Mouse (Mus musculus) adrenal gland, adult 18-20 months (tissue): Measurements from ENCODE around the gene Ttc19. TPM values are rescaled to one million over a fixed set of nuclear protein-coding genes. Genes with fewer than 3 reads are reported as not detected.

Source experiments
- DNase-seq, 2 experiments: peaks; one replicate each; pipeline ENCODE4 v3.0.0; 2021 to 2022; ENCODE audit warnings: low spot score in 2 of 2
- long read RNA-seq, 2 experiments: library from polyadenylated mRNA; stranded (forward); transcript quantifications; one replicate each; pipeline ENCODE4 v2.0.0; 2021
- total RNA-seq, 2 experiments: library from RNA; stranded (reverse); gene quantifications; 1 replicate in 1 of 2; 2 replicates in 1 of 2; pipeline ENCODE4 v1.2.3; 2021

Ttc19 gene
- total RNA-seq: 10 to 100 TPM; 29.0 to 32.6 TPM
- long read RNA-seq, experiment 1, transcript Ttc19-201 (10 exons, 3,410 nt): major isoform, 18 of 32 reads
- long read RNA-seq, experiment 1, partial matches to known transcripts: 3 of 32 reads
- long read RNA-seq, experiment 1, other reads (novel, unspliced or antisense): 11 of 32 reads
- long read RNA-seq, experiment 2, transcript Ttc19-202 (9 exons, 2,193 nt): minor isoform, 6 of 77 reads
- long read RNA-seq, experiment 2, transcript Ttc19-201 (10 exons, 3,410 nt): major isoform, 37 of 77 reads
- long read RNA-seq, experiment 2, partial matches to known transcripts: 3 of 77 reads
- long read RNA-seq, experiment 2, other reads (novel, unspliced or antisense): 30 of 77 reads

DNA sequence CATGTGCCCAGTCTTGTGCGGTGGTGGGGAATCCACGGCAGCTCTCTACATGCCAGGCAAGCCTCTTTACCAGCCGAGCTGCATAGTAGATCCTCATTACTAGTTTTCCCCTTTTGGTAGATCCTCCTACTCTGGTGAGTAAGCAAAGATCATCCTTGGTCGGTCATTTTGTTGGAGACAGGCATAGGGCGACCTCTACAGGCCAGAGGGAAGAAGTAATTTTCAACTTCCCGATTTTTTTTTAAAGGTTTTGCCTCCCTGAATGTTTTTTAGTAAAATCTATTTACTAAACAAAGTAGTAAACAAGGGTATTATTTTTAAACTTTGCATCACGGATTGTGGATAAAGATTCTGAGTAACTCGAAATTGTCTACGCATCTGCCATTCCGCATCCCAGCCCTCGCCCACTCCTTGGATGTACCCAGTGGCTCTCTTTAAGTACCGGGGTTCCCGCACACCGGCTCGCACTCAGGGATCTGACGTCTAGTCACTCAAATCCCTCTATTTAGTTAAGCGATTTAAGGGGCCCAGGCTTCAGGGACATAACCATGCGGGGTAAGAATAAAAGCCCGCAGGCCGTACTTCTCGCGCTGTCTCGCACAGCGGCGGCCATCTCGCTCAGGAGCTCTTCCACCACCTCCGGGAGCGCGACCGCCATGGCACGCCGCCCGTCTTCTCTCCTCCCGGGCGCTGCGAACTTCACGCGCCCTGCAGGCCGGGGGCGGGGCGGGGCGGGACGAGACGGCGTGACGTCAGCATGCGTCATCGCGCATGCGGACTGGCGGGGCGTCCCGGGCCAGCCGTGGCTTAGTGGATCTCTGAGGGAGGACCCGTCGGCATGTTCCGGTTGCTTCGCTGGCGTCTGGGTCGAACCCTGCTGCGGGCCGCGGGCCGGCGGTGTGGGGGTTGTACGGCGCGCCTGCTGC lies at the start of gene Ttc19, which contains the start of gene Zswim7:
Gene Ttc19, plus strand, starts transcription at position 799 of the 926 bp plus-strand sequence.
Gene Zswim7, minus strand, starts transcription at position 701 of the 926 bp plus-strand sequence.
- peak; percentile 93 to 95 for DNase-seq

DNA sequence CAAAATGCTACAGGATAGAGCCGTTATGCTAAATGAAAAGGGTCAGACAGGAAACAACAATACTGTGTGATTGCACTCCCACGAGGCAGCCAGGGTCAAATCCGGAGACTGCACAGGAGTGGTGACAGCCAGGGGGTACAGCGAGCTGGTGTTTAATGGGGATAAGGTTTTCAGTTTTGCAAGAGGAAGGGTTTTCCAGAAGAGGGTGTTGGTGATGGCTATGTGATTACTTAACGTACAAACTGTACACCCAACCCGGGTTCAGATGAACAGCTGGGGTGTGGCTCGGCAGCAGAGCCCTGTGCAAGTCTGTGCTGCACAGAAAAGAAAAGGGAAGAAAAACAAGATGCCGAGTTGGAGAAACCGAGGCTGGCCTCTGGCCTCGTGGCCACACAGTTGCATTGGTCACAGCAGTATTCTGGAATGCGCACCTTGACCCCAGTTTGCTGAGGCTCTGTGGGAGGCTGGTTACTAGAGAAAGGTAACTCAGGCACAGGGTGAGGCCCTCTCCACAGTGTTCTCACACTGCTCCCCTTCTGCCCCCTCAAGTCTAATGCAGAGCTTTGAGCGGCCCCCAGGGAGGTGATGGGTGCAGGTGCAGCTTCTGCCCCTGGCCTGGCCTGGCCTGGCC lies 40.5 kb upstream of the Ttc19 start:
- DNase-seq: no peak

- DNase-seq: no peak
Observed at GRCm38 (mm10) chr11:62243871-62244270, 37.4 kb upstream of the Ttc19 start.

DNA sequence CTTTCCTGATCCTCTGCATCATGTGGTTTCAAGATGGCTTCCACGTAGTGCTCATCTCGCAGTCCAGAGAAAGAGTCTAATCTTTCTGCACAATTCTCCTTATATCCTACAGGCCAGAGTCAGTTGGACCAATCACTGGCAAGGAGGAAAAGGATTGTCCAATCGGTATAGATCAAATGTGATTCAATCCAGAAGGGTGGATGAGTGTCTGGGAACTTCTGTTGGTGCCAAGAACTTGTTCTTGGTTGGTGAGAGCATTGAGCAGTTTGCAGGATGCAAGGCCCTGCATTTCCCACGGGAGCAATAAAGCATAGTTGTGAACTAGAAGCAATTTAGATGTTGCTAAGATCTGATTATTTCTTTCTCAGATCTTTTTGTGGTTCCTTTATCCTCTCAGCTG lies 36.8 kb upstream of the Ttc19 start:
- DNase-seq: no peak

- no peak for DNase-seq
Observed at GRCm38 (mm10) chr11:62247759-62248400, 33.4 kb upstream of the Ttc19 start.

DNA sequence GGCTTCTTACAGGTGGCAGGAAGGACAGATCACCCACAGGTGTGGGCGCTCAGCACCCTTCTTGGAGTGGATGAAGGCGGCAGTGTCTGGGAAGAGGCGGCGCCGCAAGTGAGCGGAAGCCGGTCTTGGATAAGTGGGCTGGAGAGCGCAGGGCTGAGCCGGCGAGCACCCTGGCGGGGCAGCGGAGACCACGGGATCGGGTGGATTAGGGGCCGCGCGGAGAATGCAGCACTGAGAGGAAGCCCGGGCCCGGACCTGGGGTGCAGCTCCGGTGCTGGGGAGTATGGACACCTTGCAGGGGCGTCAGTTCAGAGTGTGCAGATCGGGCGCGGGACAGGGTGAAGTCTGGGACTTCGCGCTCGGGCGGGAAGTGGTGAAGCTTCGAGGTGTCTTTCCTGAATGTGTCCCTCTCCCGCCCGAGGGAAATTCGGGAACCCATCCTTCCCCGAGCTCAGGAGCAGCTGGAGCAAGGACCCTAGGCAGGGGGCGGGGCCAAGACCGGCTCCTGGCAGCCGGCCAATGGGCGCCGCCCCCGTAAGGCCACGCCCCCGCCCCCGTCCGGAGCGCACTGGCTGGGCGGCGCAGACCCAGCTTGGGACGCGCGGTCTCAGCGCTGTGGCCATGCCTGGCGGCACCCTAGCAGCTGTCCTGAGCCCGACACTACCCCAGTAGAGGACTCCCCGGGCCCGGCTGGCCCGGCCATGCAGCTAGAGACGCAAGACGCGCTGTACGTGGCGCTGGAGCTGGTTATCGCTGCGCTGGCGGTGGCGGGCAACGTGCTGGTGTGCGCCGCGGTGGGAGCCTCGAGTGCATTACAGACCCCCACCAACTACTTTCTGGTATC lies 32.6 kb upstream of the Ttc19 start, which contains the start of gene Adora2b:
Gene Adora2b, plus strand, starts transcription at position 584 of the 844 bp plus-strand sequence.
- peak; percentile 67 to 68 for DNase-seq

- peak; percentile 11 to 27 for DNase-seq
Observed at GRCm38 (mm10) chr11:62249266-62250037, 31.8 kb upstream of the Ttc19 start.

- DNase-seq: no peak
Observed at GRCm38 (mm10) chr11:62251047-62251446, 30.2 kb upstream of the Ttc19 start.

GRCm38 (mm10) chr11:62253380-62253779 lies 27.9 kb upstream of the Ttc19 start:
- no peak for DNase-seq

GRCm38 (mm10) chr11:62259214-62259613 lies 22.1 kb upstream of the Ttc19 start:
- no peak for DNase-seq

- DNase-seq: no peak
Observed at GRCm38 (mm10) chr11:62263599-62263998, 17.7 kb upstream of the Ttc19 start.

- DNase-seq: no peak
Observed at GRCm38 (mm10) chr11:62264018-62264417, 17.3 kb upstream of the Ttc19 start.

DNA sequence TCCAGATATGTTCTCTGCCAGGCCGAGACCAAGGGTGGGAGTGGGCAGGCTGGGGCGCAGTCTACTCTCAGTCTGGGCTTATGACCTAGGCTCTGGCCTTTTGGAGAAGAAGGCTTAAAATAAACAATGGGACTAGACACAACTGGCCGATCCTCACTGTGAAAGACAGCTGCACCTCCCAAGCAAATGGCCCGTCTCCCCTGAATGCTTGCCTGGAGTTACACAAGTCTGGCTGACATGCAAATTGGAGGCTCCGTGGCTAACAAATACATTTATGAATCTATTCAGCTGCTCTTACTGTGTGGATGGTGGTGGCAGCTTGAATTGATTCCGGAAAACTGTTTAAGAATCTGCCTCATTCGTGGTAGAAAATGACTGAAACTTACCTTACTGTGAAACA lies 15.6 kb upstream of the Ttc19 start:
- no peak for DNase-seq

GRCm38 (mm10) chr11:62266466-62267214 lies 14.6 kb upstream of the Ttc19 start:
- no peak for DNase-seq

- DNase-seq: no peak
Observed at GRCm38 (mm10) chr11:62268381-62268780, 12.9 kb upstream of the Ttc19 start.

- no peak for DNase-seq
Observed at GRCm38 (mm10) chr11:62269097-62269496, 12.2 kb upstream of the Ttc19 start.

DNA sequence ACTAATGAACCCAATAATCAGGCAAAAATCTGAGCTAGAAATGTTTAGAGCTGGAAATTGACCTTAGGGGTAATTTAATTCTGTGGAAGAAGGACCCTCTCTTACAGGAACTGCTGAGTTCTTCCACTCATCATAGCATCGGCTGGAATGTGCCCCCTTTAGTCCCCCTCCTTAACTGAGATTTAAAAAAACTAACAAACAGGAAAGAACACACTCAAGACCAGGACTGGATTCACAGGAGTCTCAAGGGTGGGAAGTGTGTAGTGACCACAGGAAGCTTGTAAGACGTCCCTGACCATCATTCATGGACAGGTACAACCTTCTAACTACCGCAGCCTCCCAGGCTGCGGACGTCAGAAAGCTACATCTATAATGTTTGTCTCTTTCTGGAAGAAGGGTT lies 10.4 kb upstream of the Ttc19 start:
- no peak for DNase-seq

- no peak for DNase-seq
Observed at GRCm38 (mm10) chr11:62277086-62277485, 4.2 kb upstream of the Ttc19 start.
